Mouse (Mus musculus) kidney, adult 2 months (tissue): ENCODE data around the gene Itih1.

Experiments
- CTCF ChIP-seq: fragments of 200-500 bp; conservative IDR thresholded peaks from 2 replicates; pipeline ENCODE4 v1.5.1; 2011; ENCODE audit warnings: low read depth, mild to moderate bottlenecking, control low read depth, low read length, moderate library complexity, mixed read lengths; ENCODE audit not compliant: insufficient read depth, insufficient read length
- POLR2A ChIP-seq: fragments of 200-500 bp; IDR thresholded peaks from one replicate; pipeline ENCODE4 v1.6.1; 2011; ENCODE audit warnings: low read depth, low read length, control low read depth

DNA sequence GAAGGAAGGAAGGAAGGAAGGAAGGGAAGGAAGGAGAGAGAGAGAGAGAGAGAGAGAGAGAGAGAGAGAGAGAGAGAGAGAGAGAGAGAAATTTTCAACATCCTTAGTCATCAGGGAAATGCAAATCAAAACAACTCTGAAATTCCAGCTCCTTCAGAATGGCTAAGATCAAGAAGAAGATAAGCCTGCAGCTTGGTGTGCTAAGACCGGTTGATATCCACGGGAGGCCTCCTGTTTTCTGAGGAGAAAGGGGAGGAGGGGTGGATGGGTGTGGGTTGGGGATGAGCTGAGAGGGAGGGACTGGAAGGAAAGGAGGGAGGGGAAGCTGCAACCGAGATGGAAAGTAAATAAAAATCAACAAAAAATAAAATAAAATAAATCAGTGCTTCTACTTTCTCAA, 57.8 kb downstream of the Itih1 start:
- TF ChIP-seq CTCF (no peak), POLR2A (no peak)
